Comparison of ENCODE assay signal across 24 mouse cellular contexts in genomic region chr1:72716421-72716820, GRCm38 (mm10). TPM values are rescaled to one million over a fixed set of nuclear protein-coding genes. Genes with fewer than 3 reads are reported as not detected.
DNase-seq lines count a peak whose midpoint lies in the region; ATAC-seq and TF ChIP-seq lines count a peak whose summit lies in the region.
"Had no signal": no experiment of that assay in that cellular context is flagged by ENCODE, and none has a peak within 500 bp of the region (broad histone marks: within the 10 kb centered on the region; RNA-seq: fewer than 3 reads in every experiment).

No protein-coding gene starts in this region.

- peak; percentile 37 for DNase-seq in gastrocnemius, adult 2 months
- DNase-seq in gastrocnemius, adult 8-10 months (ENCODE audit: low spot score in 2 of 2), result no peak
- DNase-seq in liver, embryonic 13.5 days, result no peak
- no peak for DNase-seq in liver, postnatal 0 days
- DNase-seq in A20 (ENCODE audit: low read depth, low spot score), result peak; percentile 40
- DNase-seq in urinary bladder, postnatal 4 days (ENCODE audit: low spot score in 2 of 2), result no peak

- TF ChIP-seq EP300 in liver, postnatal 0 days (IDR thresholded peaks at IDR 0.05; ENCODE audit: low read depth), result no peak

- H3K27ac ChIP-seq in gastrocnemius, adult 2 months, result no peak overlapping the region
- H3K27ac ChIP-seq in liver, embryonic 13.5 days, result peak overlapping the region; percentile 53
- H3K27ac ChIP-seq in liver, postnatal 0 days (ENCODE audit: low read depth), result no peak overlapping the region
- H3K27ac ChIP-seq in limb, embryonic 15.5 days, result peak overlapping the region; percentile 52; the same call in 1 of the 2 replicates
- H3K27ac ChIP-seq: embryonic facial prominence, embryonic 12.5 days; heart, embryonic 13.5 days; hindbrain, embryonic 13.5 days; kidney, postnatal 0 days; neural tube, embryonic 13.5 days had no signal

- peaks cover 34% of the 10 kb centered on the region for H3K4me1 ChIP-seq in liver, embryonic 13.5 days (replicated peaks)
- peaks cover 14% of the 10 kb centered on the region for H3K4me1 ChIP-seq in liver, postnatal 0 days (ENCODE audit: insufficient read depth)
- H3K4me1 ChIP-seq in limb, embryonic 15.5 days, result peaks cover 15% of the 10 kb centered on the region

- no peaks in the 10 kb centered on the region for H3K9me3 ChIP-seq in liver, embryonic 13.5 days (replicated peaks)
- no peaks in the 10 kb centered on the region for H3K9me3 ChIP-seq in liver, postnatal 0 days (ENCODE audit: low read length)
- H3K9me3 ChIP-seq in limb, embryonic 15.5 days, result no peaks in the 10 kb centered on the region
- H3K9me3 ChIP-seq: embryonic facial prominence, embryonic 12.5 days; heart, embryonic 13.5 days; hindbrain, embryonic 13.5 days; megakaryocyte, embryonic 14.5 days; neural tube, embryonic 13.5 days had no signal

- TF ChIP-seq CTCF in gastrocnemius, adult 2 months (IDR thresholded peaks at IDR 0.05), result no peak
- no peak for TF ChIP-seq CTCF in liver, postnatal 0 days (IDR thresholded peaks at IDR 0.05; ENCODE audit: low read depth)

- H3K4me2 ChIP-seq in liver, embryonic 13.5 days, result no peak overlapping the region
- H3K4me2 ChIP-seq in liver, postnatal 0 days (ENCODE audit: low read depth, low read length), result no peak overlapping the region
- no peak overlapping the region for H3K4me2 ChIP-seq in limb, embryonic 15.5 days
- H3K4me2 ChIP-seq: embryonic facial prominence, embryonic 12.5 days; heart, embryonic 13.5 days; hindbrain, embryonic 13.5 days; neural tube, embryonic 13.5 days had no signal

- H3K27me3 ChIP-seq in liver, embryonic 13.5 days, result no peaks in the 10 kb centered on the region
- no peaks in the 10 kb centered on the region for H3K27me3 ChIP-seq in liver, postnatal 0 days (ENCODE audit: insufficient read depth, low read length)
- no peaks in the 10 kb centered on the region for H3K27me3 ChIP-seq in limb, embryonic 15.5 days
- H3K27me3 ChIP-seq: embryonic facial prominence, embryonic 12.5 days; heart, embryonic 13.5 days; hindbrain, embryonic 13.5 days; megakaryocyte, embryonic 14.5 days; neural tube, embryonic 13.5 days had no signal

- no peak for ATAC-seq in liver, embryonic 13.5 days (ENCODE audit: low read depth)
- ATAC-seq in liver, postnatal 0 days, result no peak
- no peak for ATAC-seq in limb, embryonic 15.5 days (ENCODE audit: insufficient number of reproducible peaks, low FRiP score, low TSS enrichment, low read depth)

- 42% methylated on average over 2 of the region's 2 CpGs for WGBS in liver, embryonic 13.5 days (ENCODE audit: insufficient replicate concordance)
- 53% methylated on average over 2 of the region's 2 CpGs for WGBS in liver, postnatal 0 days (ENCODE audit: insufficient replicate concordance)
- 48% methylated on average over 2 of the region's 2 CpGs for WGBS in limb, embryonic 15.5 days

- H3K36me3 ChIP-seq in liver, embryonic 13.5 days, result peaks cover 41% of the 10 kb centered on the region
- peaks cover 30% of the 10 kb centered on the region for H3K36me3 ChIP-seq in liver, postnatal 0 days (replicated peaks; ENCODE audit: insufficient read depth, low read length)
- H3K36me3 ChIP-seq in limb, embryonic 15.5 days, result peaks cover 42% of the 10 kb centered on the region

- H3K9ac ChIP-seq in liver, embryonic 13.5 days, result no peak overlapping the region
- H3K9ac ChIP-seq in liver, postnatal 0 days (replicated peaks), result no peak overlapping the region
- H3K9ac ChIP-seq in limb, embryonic 15.5 days, result no peak overlapping the region
- H3K9ac ChIP-seq: embryonic facial prominence, embryonic 12.5 days; heart, embryonic 13.5 days; hindbrain, embryonic 13.5 days; neural tube, embryonic 13.5 days had no signal

- intact Hi-C loops in gastrocnemius, adult 2 months (cut with DNase I), result loop anchor here (5.0 to 10.0 kb wide), 3 partner anchors 122 to 1111 kb away; no protein-coding TSS in a partner anchor

- no peak overlapping the region for H3K4me3 ChIP-seq in gastrocnemius, adult 2 months
- H3K4me3 ChIP-seq in liver, embryonic 13.5 days (replicated peaks), result no peak overlapping the region
- no peak overlapping the region for H3K4me3 ChIP-seq in liver, postnatal 0 days (ENCODE audit: low read depth, low read length)
- H3K4me3 ChIP-seq in limb, embryonic 15.5 days, result no peak overlapping the region
- H3K4me3 ChIP-seq: embryonic facial prominence, embryonic 12.5 days; heart, embryonic 13.5 days; hindbrain, embryonic 13.5 days; megakaryocyte, embryonic 14.5 days; neural tube, embryonic 13.5 days had no signal

RNA-seq across cellular contexts. Expression of gene Rpl37a, which starts 5.3 kb away (rescaled TPM):
- total RNA-seq in gastrocnemius, adult 2 months (2021), result 100 to 1,000 TPM; 527 to 602 TPM
- total RNA-seq in gastrocnemius, adult 8-10 months (2022), result 100 to 1,000 TPM; 624 to 741 (median 668) TPM
- polyA plus RNA-seq in liver, embryonic 13.5 days (2015; fragmentation: Nextera tagmentation; extraction: Ambion mirVana), result 1,285 and 1,320 TPM in 2 replicates
- polyA plus RNA-seq in liver, postnatal 0 days (2015; fragmentation: Nextera tagmentation; extraction: Ambion mirVana), result 1,210 and 1,257 TPM in 2 replicates
- polyA plus RNA-seq in limb, embryonic 15.5 days (2015; fragmentation: Nextera tagmentation; extraction: Ambion mirVana), result 1,437 and 1,953 TPM in 2 replicates

RNA-seq across cellular contexts. Expression of gene Ankar, which starts 16.0 kb away (rescaled TPM):
- not detected for total RNA-seq in gastrocnemius, adult 2 months (2021)
- not detected for total RNA-seq in gastrocnemius, adult 8-10 months (2022)
- not detected in 2 replicates for polyA plus RNA-seq in liver, embryonic 13.5 days (2015; fragmentation: Nextera tagmentation; extraction: Ambion mirVana)
- polyA plus RNA-seq in liver, postnatal 0 days (2015; fragmentation: Nextera tagmentation; extraction: Ambion mirVana), result not detected in 2 replicates
- polyA plus RNA-seq in limb, embryonic 15.5 days (2015; fragmentation: Nextera tagmentation; extraction: Ambion mirVana), result not detected in 2 replicates
- total RNA-seq: adrenal gland, adult 8-10 months; gastrocnemius, adult 18-20 months; granulocyte monocyte progenitor cell, adult 5-6 weeks; heart, postnatal 25 days; layer of hippocampus, postnatal 14 days; left cerebral cortex, postnatal 25 days; monocyte, adult 5-6 weeks had no signal
- polyA plus RNA-seq: cortical plate, adult 2 months; embryonic facial prominence, embryonic 12.5 days; forebrain, embryonic 16.5 days; heart, embryonic 13.5 days; hindbrain, embryonic 13.5 days; kidney, postnatal 0 days; liver, embryonic 16.5 days; neural tube, embryonic 13.5 days; small intestine, adult 2 months had no signal

Comparison
In these comparisons a context has a peak if more than half of its experiments do, and no peak if none do; other contexts are left out.
1. DNase-seq: peak in gastrocnemius, adult 2 months (single experiment) and A20 (single experiment); none in gastrocnemius, adult 8-10 months (0 of 2), liver, embryonic 13.5 days (single experiment), liver, postnatal 0 days (single experiment) and urinary bladder, postnatal 4 days (0 of 2).
2. H3K27ac ChIP-seq: peak in liver, embryonic 13.5 days (single experiment) and limb, embryonic 15.5 days (single experiment); none in gastrocnemius, adult 2 months (single experiment) and liver, postnatal 0 days (single experiment).